19 mouse cellular contexts compared by ENCODE assay signal in the genomic region with DNA sequence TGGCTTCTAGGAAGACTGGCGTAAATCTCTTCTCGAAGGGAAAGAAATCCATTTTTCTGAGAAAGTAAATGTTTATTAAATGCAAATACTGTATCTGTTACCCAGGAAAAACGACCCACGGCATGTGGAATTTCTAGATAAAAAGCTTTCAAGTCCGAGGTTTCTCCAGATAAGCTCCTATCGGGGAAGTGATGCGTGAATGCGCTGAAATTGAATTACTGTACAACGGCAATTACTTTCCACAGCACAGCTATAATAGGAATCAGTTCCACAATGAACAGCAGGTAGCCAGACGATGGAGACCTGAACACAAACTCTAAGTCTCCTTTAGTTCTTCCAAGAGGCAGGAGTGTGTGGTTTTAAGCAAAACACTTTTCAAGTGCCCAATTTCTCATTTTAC.
DNase-seq lines count a peak whose midpoint lies in the region; ATAC-seq lines count a peak whose summit lies in the region.
"Had no signal": no experiment of that assay in that cellular context is flagged by ENCODE, and none has a peak within 500 bp of the region (broad histone marks: within the 10 kb centered on the region; RNA-seq: fewer than 3 reads in every experiment).

No protein-coding gene starts in this region.

- H3K9ac ChIP-seq in hindbrain, embryonic 13.5 days = no peak overlapping the region
- H3K9ac ChIP-seq in midbrain, embryonic 15.5 days = no peak overlapping the region
- H3K9ac ChIP-seq in midbrain, embryonic 16.5 days (ENCODE audit: low read depth, low read length) = no peak overlapping the region
- H3K9ac ChIP-seq: embryonic facial prominence, embryonic 15.5 days; forebrain, postnatal 0 days had no signal

- H3K9me3 ChIP-seq in hindbrain, embryonic 13.5 days = no peaks in the 10 kb centered on the region
- H3K9me3 ChIP-seq in hindbrain, embryonic 10.5 days = no peaks in the 10 kb centered on the region
- H3K9me3 ChIP-seq in midbrain, embryonic 15.5 days = no peaks in the 10 kb centered on the region
- no peaks in the 10 kb centered on the region for H3K9me3 ChIP-seq in midbrain, embryonic 16.5 days (replicated peaks; ENCODE audit: control insufficient read depth, low read length, poor library complexity, severe bottlenecking)
- H3K9me3 ChIP-seq: embryonic facial prominence, embryonic 15.5 days had no signal

- peaks cover 20% of the 10 kb centered on the region for H3K4me1 ChIP-seq in hindbrain, embryonic 13.5 days (replicated peaks)
- H3K4me1 ChIP-seq in hindbrain, embryonic 10.5 days (replicated peaks) = peaks cover 8% of the 10 kb centered on the region
- peaks cover 17% of the 10 kb centered on the region for H3K4me1 ChIP-seq in midbrain, embryonic 15.5 days
- H3K4me1 ChIP-seq in midbrain, embryonic 16.5 days (ENCODE audit: control insufficient read depth, insufficient read depth, low read length) = peaks cover 12% of the 10 kb centered on the region

- no peak for DNase-seq in hindbrain, embryonic 10.5 days (ENCODE audit: low spot score)
- DNase-seq in retina, postnatal 1 day = peak; percentile 19
- no peak for DNase-seq in retina, embryonic 14.5 days (ENCODE audit: low spot score)
- DNase-seq: adrenal gland, adult 2 months; adrenal gland, postnatal 14 days; cerebellum, adult 11-12 months; cerebellum, adult 8-10 months; cerebellum, postnatal 36 days; embryo, embryonic 11 days; forebrain, postnatal 0 days; gastrocnemius, adult 2 months; gastrocnemius, postnatal 14 days had no signal

- H3K4me2 ChIP-seq in hindbrain, embryonic 13.5 days = no peak overlapping the region
- H3K4me2 ChIP-seq in midbrain, embryonic 15.5 days = no peak overlapping the region
- H3K4me2 ChIP-seq in midbrain, embryonic 16.5 days (ENCODE audit: low read length) = no peak overlapping the region
- H3K4me2 ChIP-seq: embryonic facial prominence, embryonic 15.5 days; heart, embryonic 11.5 days had no signal

- H3K27ac ChIP-seq in hindbrain, embryonic 13.5 days = peak overlapping the region; percentile 69
- H3K27ac ChIP-seq in hindbrain, embryonic 10.5 days = no peak overlapping the region
- 0 out of 2 replicates have a peak overlapping the region, but pooled peaks have one; percentile 14 for H3K27ac ChIP-seq in midbrain, embryonic 15.5 days
- H3K27ac ChIP-seq in midbrain, embryonic 16.5 days (ENCODE audit: low read length) = no peak overlapping the region
- H3K27ac ChIP-seq: embryonic facial prominence, embryonic 15.5 days; gastrocnemius, adult 2 months had no signal

- no peak overlapping the region for H3K4me3 ChIP-seq in hindbrain, embryonic 13.5 days
- H3K4me3 ChIP-seq in hindbrain, embryonic 10.5 days = no peak overlapping the region
- no peak overlapping the region for H3K4me3 ChIP-seq in midbrain, embryonic 15.5 days
- no peak overlapping the region for H3K4me3 ChIP-seq in midbrain, embryonic 16.5 days (ENCODE audit: low read depth, low read length)
- H3K4me3 ChIP-seq: embryonic facial prominence, embryonic 15.5 days; gastrocnemius, adult 2 months had no signal

- no peak for ATAC-seq in hindbrain, embryonic 13.5 days (ENCODE audit: low FRiP score)
- ATAC-seq in midbrain, embryonic 15.5 days (replicated peaks) = no peak
- no peak for ATAC-seq in midbrain, embryonic 16.5 days
- ATAC-seq: CD4-positive, CD25-positive, alpha-beta regulatory T cell, adult 4 months; forebrain, embryonic 14.5 days; forebrain, postnatal 0 days had no signal

- no peaks in the 10 kb centered on the region for H3K27me3 ChIP-seq in hindbrain, embryonic 13.5 days
- H3K27me3 ChIP-seq in hindbrain, embryonic 10.5 days (ENCODE audit: insufficient read depth, poor library complexity, severe bottlenecking) = no peaks in the 10 kb centered on the region
- H3K27me3 ChIP-seq in midbrain, embryonic 15.5 days (replicated peaks) = no peaks in the 10 kb centered on the region
- no peaks in the 10 kb centered on the region for H3K27me3 ChIP-seq in midbrain, embryonic 16.5 days (ENCODE audit: control insufficient read depth, insufficient read depth, low read depth, low read length)
- H3K27me3 ChIP-seq: embryonic facial prominence, embryonic 15.5 days had no signal

- 54% methylated on average over 10 of the region's 10 CpGs for WGBS in hindbrain, embryonic 13.5 days
- WGBS in hindbrain, embryonic 10.5 days = 87% methylated on average over 10 of the region's 10 CpGs
- WGBS in midbrain, embryonic 15.5 days = 42% methylated on average over 10 of the region's 10 CpGs
- WGBS in midbrain, embryonic 16.5 days = 37% methylated on average over 10 of the region's 10 CpGs

- H3K36me3 ChIP-seq in hindbrain, embryonic 13.5 days = no peaks in the 10 kb centered on the region
- H3K36me3 ChIP-seq in hindbrain, embryonic 10.5 days = no peaks in the 10 kb centered on the region
- no peaks in the 10 kb centered on the region for H3K36me3 ChIP-seq in midbrain, embryonic 15.5 days (replicated peaks)
- no peaks in the 10 kb centered on the region for H3K36me3 ChIP-seq in midbrain, embryonic 16.5 days (ENCODE audit: control insufficient read depth, insufficient read depth, low read length)
- H3K36me3 ChIP-seq: embryonic facial prominence, embryonic 15.5 days had no signal

Comparison
In these comparisons a context has a peak if more than half of its experiments do, and no peak if none do; other contexts are left out.
1. H3K27ac ChIP-seq: peak in hindbrain, embryonic 13.5 days (single experiment) and midbrain, embryonic 15.5 days (single experiment); none in hindbrain, embryonic 10.5 days (single experiment) and midbrain, embryonic 16.5 days (single experiment).